Mouse (Mus musculus): ENCODE measurements around the gene Gp5. TPM values are rescaled to one million over a fixed set of nuclear protein-coding genes. Genes with fewer than 3 reads are reported as not detected.

Gene Gp5
- total RNA-seq, 2 experiments from 2014 or later, result 0.50 to 0.80 TPM

DNA sequence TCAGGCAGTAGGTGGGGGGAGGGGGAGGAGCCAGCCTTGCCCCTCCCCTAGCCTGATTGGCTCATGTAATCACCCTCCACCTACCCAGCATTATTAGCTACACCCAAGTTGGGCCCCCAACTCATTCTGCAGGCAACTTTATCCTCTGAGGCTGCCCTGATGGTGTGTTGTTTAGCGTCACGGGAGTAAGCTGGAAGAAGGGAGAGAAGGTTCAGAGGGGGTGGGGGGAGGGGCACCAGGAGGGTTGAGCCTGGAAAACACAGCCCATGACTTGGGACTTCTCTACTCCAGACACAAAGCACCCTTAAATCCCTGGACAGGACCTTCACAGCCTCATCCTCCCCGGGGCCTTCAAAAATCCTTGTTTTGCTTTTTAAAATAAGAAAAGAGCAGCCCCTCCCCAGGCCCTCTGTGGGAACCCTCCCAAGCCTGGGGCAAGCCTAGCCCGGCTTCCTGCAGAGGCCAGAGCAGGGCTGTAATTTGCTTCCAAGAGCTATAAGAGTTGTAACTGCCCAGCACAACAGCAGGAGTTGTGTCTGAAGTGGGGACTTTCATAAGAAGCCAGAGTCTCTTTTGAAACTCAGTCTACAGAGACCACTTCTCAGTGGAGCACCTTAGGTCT, 29.8 kb downstream of the Gp5 start:
- no peak for DNase-seq

DNA sequence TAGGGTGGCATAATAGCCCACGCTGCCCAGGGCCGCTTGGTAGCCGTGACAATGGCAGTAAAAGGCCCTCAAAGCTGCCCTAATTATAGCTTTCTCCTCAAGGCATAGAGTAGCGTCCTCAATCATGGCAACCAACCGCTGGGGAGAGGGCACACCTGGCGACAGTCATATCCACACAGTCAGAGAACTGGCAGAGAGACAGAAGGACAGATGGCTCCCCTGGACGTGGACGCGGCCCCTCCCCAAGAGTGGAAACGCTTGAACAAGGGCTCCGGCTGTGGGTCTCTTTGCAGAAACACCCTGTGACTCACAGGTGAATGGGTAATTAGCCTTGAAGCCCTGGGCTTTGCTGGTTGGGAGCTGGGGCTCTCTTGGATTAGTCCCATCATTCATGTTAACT, 32.2 kb downstream of the Gp5 start:
- no peak for DNase-seq

DNA sequence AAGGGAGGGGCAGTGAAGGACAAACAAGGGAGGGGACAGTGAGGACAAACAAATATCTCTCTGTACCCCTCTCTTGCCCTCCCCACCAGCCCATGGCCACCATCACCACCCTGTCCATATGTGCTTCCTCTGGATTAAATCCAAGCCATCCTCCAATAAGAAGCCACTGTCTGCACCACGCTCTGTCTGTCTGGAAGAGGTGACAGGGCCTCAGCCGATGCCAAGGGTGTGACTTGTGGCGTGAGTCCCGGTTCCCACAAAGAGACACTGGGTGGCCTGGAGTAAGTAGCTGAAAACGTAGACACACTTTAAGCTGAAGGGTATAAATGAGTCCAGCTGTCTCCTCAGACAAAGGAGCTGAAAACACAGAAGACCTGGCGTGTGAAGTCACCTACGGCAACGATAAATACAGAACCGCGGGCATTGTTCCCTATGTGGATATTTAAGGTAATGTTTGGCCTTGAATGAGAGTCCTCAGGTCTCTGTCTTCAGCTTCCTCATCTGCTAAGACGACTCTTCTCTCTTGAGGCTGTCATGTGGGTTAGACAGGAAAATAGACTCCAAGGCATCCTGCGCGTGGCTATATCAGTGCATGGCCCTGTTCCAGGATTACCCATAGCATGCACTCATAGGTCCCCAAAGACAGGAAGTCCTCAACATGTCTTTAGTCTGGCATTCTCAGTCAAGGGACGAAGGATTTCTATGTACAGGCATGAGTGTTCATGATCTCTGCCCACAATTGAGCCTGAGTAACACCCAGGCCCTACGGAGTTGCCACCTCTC, 34.8 kb downstream of the Gp5 start:
- peak in 1 of 2 experiments; percentile 24 for DNase-seq

DNA sequence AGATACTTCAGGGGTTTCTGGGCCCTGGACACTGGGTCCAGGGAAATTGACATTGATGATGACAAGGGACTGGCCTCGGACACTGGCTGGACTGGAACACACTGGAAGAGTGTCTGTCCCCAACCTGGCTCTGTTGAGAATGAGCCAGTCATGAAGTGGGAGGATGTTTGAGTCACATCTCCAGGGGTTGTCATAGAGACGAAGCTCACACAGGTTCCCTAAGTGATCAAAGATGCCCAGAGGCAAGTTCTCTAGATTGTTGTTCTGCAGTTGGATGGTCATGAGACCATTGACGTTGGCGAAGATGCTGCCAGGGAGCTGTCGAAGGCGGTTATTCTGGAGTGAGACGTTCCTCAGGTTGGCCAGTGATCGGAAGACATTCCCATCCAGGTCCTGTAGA, 37.5 kb downstream of the Gp5 start:
- no peak for DNase-seq

DNA sequence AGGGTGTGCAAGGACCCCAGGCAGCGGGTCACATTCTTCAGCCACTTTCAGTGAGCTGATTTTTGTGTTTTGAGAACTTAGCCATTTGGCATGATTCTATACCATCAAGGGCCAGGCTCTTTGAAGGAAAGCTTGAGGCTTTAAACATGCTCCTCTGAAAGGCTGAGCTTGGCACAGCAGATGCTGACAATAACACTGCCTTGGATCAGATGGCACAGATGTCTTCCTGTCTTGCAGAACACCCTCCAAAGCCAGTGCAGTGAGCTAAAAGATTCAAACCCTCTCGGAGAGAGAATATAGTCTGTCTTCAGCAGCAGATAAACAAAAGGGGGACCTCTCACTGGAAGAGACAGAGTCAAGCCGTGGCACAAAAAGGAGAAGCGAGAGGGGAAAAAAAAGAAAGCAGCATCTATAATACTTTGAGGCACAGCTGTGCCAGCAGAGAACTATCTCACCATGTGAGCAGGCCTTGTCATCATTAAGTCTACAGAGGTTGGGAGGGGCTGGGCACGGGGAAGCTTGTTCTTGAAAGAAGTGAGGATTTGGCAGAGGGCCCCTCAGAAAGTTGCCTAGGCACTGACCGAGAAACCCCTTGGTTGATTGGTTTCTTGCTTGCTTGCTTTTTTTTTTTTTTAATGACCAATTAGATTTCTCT, 38.5 kb downstream of the Gp5 start:
- DNase-seq, result no peak

DNA sequence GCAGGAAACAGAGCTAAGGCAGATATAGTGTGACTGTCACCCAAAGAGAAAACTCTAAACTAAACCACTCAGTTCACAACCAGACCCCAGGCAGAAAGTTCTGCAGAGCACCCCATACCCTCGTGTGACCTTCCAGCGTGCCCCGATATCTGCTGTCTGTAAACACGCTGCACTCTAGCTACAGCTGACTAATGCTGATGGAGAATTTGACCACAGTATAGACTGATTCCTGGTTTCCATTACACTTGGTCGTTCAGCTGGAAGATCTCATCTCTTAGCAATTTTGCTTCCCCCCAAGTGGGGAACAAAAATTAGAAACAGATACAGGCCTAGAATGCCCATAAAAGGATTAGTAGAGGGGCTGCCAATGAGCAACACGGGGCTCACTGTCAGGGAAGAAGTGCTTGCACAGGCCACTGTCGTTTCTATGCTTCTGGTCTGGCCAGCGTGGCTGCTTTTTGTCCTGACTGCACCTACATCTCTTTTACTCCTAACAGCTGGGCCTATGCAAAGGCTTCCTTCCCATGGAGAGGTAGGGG, 39.3 kb downstream of the Gp5 start:
- no peak for DNase-seq

DNA sequence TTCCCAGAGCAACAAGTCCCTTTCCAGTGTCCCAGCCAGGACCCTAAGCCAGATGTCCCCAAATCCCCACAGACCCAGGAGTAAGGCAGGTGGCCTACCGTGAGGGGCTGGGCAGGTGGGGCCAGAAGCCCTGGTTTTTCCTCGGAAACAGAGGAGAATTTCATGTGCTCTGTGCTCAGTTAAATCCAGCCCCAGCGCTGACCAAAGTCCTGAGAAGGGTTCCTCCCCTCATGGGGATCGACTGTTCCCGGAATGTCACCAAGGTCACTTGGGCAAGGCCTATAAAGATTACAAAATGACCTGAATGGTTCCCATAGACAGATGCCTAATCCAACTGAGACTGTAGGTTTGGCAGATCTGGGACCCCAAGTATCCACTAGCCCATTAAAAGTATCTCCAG, 43.2 kb downstream of the Gp5 start, which contains the start of gene Cpn2:
Gene Cpn2, minus strand, starts transcription at position 141 of the 400 bp plus-strand sequence.
- DNase-seq, result no peak

DNA sequence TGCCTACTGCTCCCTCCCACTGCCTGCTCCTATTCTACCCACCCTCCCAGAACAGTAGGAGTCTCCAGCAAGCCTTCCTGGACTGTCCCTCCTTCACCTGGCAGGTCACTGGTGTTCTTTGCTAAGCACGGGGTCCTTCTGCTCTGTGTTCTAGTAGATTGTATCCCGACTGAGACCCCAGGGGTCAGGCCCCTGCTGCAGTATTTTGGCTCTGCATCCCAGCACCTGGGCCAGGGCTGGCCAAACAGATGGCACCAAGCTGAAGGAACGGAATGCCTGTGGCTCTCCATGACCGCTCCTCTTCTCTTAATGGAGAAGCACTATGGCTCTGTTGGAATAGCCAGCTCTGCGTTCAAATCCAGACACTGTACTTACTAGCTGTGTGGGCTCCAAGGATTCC, 44.0 kb downstream of the Gp5 start:
- no peak for DNase-seq

DNA sequence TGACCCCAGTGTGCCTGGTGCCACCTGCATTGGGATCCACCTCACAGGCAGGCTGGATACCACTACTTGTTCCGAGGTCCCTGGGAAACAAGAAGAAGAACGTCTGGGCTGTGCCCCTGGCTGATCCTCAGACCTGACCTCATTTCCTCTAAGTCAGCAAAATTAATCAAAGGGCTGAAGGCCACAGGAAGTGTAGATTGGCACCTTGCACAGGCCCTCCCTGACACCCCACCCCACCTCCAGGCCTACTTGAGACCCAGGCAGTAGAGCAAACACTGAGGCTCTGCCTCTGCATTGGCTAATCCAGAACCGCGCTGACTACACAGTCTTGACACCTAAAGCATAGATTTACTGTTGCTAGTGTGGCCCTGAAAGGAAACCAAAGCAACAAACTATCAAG, 45.0 kb downstream of the Gp5 start:
- DNase-seq, result no peak

DNA sequence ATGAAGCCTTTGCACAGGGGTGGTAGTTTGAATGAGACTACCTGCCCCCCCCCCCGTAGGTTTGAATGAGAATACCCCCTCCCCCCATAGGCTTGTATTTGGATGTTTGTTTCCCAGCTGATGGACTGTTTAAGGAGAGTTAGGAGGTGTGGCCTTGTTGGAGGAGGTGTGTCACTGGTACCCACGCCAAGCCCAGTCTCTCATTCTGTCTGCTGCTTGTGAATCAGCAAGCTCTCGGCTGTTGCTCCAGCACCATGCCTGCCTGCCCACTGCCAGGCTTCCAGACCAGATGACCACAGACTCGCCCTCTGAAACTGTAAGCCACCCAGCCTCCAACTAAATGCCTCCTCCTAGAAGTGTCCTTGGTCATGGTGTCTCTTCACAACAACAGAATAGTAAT, 47.4 kb downstream of the Gp5 start:
- no peak for DNase-seq

DNA sequence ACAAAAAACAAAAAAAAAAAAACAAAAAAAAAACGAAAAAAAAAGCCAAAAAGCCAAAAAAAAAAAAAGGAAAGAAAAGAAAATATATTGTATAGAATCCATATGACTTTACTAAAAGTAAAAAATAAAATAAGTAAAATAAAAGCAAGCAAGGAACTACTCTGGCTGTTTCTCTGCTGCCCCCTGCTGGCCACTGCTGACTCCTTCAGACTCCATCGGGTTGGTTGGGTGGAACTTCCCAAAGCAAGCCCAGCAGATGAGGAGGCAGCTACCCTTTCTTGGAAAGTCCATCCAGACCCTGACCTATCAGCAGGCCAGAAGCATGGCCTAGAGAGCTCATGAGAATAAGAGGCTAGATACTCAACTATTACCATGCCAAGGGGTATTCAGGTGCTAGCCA, 47.9 kb downstream of the Gp5 start:
- peak; percentile 52 to 87 for DNase-seq

DNA sequence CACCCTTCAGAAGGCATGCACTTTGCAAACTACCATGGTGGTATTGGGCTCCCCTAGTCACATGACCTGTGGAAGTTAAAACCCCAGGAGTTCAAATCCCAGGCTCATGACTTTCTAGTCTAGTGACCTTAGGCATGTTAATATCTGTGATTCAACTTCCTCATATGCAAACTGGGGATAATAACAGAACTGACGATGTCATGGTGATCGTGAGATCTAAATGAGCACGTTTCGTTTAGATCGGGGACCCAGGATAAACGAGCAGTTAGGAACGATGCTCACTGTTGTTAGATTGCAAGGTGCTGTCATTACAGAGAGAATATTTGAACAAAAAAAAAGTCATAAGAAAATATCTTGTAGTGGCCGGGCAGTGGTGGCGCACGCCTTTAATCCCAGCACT, 48.4 kb downstream of the Gp5 start:
- DNase-seq, result no peak

DNA sequence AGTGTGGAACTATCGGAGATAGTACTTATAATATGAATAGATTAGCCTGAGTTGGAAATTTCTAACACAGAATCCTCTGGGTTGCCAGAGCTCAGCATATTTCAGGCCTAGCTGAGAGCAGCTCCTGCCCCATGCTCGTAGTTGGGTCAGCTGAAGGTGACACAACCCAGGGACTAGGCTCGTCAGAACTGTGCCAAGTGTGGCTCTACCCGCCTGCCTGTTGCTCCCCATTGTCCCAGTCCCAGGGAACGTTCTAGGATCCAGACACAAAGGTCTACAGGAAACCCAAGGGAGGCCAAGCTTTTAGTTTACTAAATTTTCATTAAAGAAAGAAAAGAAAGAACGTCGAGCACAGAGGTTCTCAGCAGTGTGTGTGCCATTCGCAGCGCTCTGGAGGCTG, 49.2 kb downstream of the Gp5 start:
- peak in 1 of 2 experiments; percentile 47 for DNase-seq

DNA sequence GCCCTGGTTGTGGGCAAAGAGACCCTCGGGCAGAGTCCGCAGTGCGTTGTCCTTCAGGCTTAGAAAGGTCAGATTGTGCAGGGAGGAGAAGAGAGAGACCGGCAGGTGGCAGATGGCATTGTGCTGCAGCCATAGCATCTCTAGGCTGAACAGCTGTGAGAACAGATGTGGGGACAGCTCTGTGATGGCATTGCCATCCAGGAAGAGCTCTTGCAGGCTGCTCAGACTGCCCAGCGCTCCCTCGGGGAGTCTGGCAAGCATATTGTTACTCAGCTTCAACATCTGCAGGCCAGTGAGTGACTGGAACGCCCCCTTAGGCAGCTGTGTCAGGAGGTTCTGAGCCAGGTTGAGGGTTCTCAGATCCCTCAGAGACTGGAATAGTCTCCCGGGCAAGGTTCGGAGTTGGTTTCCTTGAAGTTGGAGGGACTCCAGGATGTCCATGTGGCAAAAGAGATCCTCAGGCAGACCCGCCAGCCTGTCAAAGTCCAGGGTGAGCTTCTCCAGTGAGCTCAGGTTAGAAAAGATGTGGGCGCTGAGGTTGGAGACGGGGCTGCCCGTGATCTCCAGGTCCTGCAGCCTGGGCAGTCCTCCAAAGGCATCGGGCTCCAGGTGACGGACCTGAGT, 50.5 kb downstream of the Gp5 start:
- peak in 1 of 2 experiments; percentile 22 for DNase-seq

DNA sequence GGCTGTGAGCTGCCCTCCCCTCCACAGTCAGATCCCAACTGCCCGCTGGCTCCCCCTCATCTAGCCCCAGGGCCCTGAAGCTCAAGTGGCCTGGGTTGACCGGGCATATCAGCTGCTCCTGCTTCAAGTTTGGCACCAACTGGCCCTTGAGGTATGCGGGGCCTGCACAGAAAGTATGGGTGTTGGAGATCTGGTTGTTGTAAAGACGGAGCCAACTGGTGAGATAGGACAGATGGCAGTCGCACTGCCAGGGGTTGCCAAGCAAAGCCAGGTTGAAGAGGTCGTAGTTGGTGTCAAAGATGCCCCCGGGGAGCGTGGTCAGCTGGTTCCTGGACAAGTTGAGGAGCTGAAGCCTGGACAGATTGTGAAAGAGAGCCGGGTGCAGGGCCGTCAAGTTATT, 51.1 kb downstream of the Gp5 start:
- peak in 1 of 2 experiments; percentile 72 for DNase-seq

DNA sequence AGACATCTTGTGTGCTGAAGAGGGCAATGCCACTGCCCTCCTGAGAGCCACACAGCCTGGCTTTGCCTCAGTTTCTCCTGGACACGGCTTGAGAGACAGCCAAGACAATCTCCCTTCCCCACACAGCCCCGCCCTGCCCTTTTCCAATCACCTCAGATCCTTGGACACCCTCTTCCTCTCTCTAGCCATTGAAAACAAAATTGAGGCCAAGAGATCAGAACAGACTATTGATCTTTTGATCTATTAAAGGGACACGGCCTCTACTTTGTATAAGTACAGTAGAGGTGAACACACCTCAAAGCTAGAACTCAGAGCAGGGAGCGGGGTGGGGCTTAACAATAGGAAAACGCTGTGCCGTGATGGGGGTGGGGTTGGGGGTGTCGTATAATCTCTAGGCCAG, 52.1 kb downstream of the Gp5 start:
- no peak for DNase-seq

DNA sequence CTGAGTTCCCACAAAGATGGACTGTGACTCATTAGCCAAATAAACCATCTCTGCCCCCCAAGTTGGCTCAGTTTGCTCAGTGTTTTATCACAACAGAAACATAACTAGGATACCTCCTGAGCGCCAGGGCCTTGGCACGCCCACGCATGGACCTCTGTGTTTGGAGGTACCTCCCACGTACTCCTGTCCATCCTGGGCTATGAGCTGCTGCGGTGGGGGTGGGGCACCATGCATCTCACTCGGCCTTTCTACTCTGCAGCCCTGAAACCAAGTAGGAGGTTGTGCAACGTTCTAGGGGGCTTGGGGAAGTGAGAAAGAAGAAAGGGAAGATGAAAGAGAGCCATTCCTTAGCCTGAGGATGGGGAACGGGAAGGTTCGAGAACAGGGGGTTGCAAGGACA, 52.9 kb downstream of the Gp5 start:
- DNase-seq, result no peak

Other genes with a start within 250 kb of the Gp5 start
- gene Hes1, start 246.4 kb downstream of the Gp5 start, total RNA-seq (2021), result 10 to 100 TPM; 14.8 to 18.7 TPM
- under 1 TPM; 0.10 to 0.13 TPM for gene Cpn2, start 43.3 kb downstream of the Gp5 start, total RNA-seq (2021)
- gene Lrrc15, start 27.5 kb downstream of the Gp5 start, total RNA-seq (2021), result under 1 TPM; 0.08 to 0.20 TPM
- 10 to 100 TPM; 48.4 to 49.8 TPM for gene Atp13a3, start 95.2 kb upstream of the Gp5 start, total RNA-seq (2021)
- gene Tmem44, start 240.1 kb upstream of the Gp5 start, total RNA-seq (2021), result 1 to 10 TPM; 3.8 to 4.4 TPM